Mouse (Mus musculus) layer of hippocampus, postnatal 25 days (tissue): ENCODE data around the gene Shroom2. TPM values are rescaled to one million over a fixed set of nuclear protein-coding genes. Genes with fewer than 3 reads are reported as not detected.

Experiments used
- total RNA-seq, 2 experiments: library from RNA; stranded (reverse); gene quantifications; 2 replicates each; pipeline ENCODE4 v1.2.3; 2021

The Shroom2 gene
- total RNA-seq, 2 experiments from 2014 or later = 105 to 113 TPM

Other genes with a start within 250 kb of the Shroom2 start
- not detected for gene Cldn34a, start 206.1 kb downstream of the Shroom2 start, total RNA-seq
- gene Gpr143, start 12.5 kb upstream of the Shroom2 start, total RNA-seq = under 1 TPM in 1 of 2 experiments, not detected in 1; 0.27 TPM
- 1 to 10 TPM; 2.4 to 3.0 TPM for gene Usp51, start 237.0 kb upstream of the Shroom2 start, total RNA-seq